Mouse (Mus musculus) embryonic fibroblast, embryonic 13.5 days (primary cell): Measurements from ENCODE around the gene Asap2.

Experiments
- CTCF ChIP-seq: IDR thresholded peaks from 2 replicates; pipeline ENCODE4 v1.5.1; 2011; ENCODE audit warnings: mild to moderate bottlenecking, control low read depth, low read length, moderate library complexity, borderline replicate concordance; ENCODE audit not compliant: insufficient read depth
- POLR2A ChIP-seq: IDR thresholded peaks from 2 replicates; pipeline ENCODE4 v1.6.1; 2011; ENCODE audit warnings: low read depth, mild to moderate bottlenecking, control low read depth, low read length, moderate library complexity

- TF ChIP-seq POLR2A (no peak), CTCF (no peak)
Observed at GRCm38 (mm10) chr12:21165157-21165556, 174.9 kb downstream of the Asap2 start.
